Mouse (Mus musculus) erythroblast, embryonic 14.5 days (primary cell): ENCODE measurements around the gene Gm17655. TPM values are rescaled to one million over a fixed set of nuclear protein-coding genes. Genes with fewer than 3 reads are reported as not detected.

ENCODE experiments used
- H3K27me3 ChIP-seq: 2 replicates; pipeline ENCODE4 v1.6.1; 2012; ENCODE audit warnings: inconsistent platforms; ENCODE audit not compliant: control insufficient read depth
- H3K36me3 ChIP-seq: 2 replicates; pipeline ENCODE4 v1.6.1; 2012; ENCODE audit warnings: mild to moderate bottlenecking, inconsistent platforms; ENCODE audit not compliant: control insufficient read depth
- H3K4me1 ChIP-seq: 2 replicates; pipeline ENCODE4 v1.6.1; 2012; ENCODE audit warnings: inconsistent platforms; ENCODE audit not compliant: control insufficient read depth
- H3K4me3 ChIP-seq: replicated peaks from 2 replicates; pipeline ENCODE3; 2012; ENCODE audit warnings: moderate library complexity, mild to moderate bottlenecking, inconsistent platforms
- H3K9me3 ChIP-seq: 2 replicates; pipeline ENCODE4 v1.6.1; 2012; ENCODE audit warnings: low read length, inconsistent platforms, mixed read lengths; ENCODE audit not compliant: control insufficient read depth
- GATA1 ChIP-seq: IDR thresholded peaks from 2 replicates; pipeline ENCODE4 v1.6.1; 2012; ENCODE audit warnings: low read length, inconsistent platforms, mixed read lengths
- TAL1 ChIP-seq: IDR thresholded peaks from 3 replicates; pipeline ENCODE4 v1.6.1; 2012; ENCODE audit warnings: low read length, inconsistent platforms, mixed read lengths
- polyA plus RNA-seq: library from polyadenylated mRNA; stranded (reverse); fragments of >175 nt; gene quantifications from 2 replicates; pipeline ENCODE4 v1.2.3, GENCODE M21; 2012

Gm17655 gene
- polyA plus RNA-seq, 1 experiment: not detected

DNA sequence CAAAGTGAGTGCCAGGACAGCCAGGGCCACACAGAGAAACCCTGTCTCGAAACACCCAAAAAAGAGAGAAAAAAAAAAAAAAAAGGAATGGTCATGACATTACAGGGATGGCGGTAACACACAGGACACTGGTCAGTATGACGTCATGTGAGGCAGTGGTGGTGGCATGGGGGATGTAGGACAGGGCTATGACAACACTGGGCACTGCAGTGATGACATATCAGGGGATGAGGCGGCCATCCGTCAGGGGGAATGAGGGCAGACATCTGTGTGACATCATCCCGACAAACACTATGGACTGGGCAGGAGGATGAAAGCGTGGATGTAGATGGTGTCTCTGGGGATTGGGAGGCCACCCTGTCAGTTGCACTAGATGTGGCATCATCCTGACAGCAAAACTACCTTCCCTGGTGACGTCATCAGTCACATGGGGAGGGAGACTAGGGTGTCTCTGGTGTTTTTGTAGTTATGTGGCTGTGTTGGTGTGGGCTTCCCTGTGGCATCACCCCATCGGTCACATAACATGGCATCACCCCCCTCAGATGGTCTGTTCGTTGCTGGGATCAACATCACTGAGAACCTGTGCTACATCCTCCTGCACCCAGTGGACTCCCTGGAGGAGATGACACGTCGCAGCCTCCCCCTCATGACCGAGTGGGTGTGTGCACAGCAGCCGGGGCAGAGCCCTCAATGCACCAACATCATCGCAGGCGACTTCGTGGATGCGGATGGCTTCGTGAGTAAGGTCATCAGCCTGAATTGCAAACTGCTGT is 30.7 kb upstream of the Gm17655 start:
- H3K27me3 ChIP-seq: peaks cover 29% of the 10 kb centered on the region
- H3K4me1 ChIP-seq: peaks cover 50% of the 10 kb centered on the region
- peaks cover 13% of the 10 kb centered on the region for H3K9me3 ChIP-seq
- TF ChIP-seq GATA1 (no peak), TAL1 (no peak)
- H3K4me3 ChIP-seq: no peak overlapping the region
- peaks cover 47% of the 10 kb centered on the region for H3K36me3 ChIP-seq

DNA sequence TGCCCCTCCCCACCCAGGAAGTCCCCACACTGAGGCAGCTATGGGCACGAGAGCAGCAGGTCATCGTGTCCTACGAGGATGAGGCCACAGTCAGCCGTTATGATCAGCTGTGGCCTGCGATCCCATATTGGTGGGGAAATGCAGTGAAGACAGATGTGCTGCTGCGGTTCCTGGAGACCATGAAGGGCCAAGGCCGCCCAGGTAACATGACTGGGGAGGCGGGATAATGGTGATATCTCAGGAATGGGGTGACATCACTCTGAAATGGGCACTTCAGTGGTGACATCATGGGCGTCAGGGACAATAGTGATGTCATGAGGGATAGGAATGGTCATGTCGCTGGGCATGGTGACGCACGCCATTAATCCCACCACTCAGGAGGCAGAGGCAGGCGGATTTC is 30.1 kb upstream of the Gm17655 start:
- Histone ChIP-seq H3K36me3 (peaks cover 47% of the 10 kb centered on the region), H3K9me3 (peaks cover 13% of the 10 kb centered on the region), H3K4me3 (no peak overlapping the region), H3K4me1 (peaks cover 45% of the 10 kb centered on the region), H3K27me3 (peaks cover 29% of the 10 kb centered on the region)
- TF ChIP-seq TAL1: no peak
- TF ChIP-seq GATA1: no peak

DNA sequence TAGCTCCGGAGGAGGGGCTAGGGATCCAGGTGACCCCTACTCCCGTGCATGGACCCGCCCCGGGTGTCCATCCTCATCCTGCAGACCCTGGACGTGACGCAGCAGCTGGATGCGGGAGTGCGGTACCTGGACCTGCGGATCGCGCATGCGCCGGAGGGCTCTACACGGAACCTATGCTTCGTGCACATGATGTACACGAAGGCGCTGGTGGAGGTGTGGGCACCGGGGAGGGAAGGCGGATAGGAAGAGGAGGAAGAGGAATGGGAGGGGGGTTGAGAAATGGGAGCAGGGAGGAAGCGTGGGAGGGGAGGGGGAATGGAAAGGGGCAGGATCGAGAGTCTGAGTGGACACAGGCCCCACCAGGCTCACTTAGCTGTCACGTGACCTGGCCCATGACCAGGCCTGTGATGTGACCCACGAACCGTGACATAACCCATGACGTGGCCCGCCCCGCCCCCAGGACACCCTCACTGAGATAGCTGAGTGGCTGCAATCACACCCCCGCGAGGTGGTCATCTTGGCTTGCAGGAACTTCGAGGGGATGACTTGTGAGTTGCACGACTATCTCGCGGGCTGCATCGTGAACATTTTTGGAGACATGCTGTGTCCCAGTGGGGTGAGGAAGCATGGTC is 29.5 kb upstream of the Gm17655 start:
- Histone ChIP-seq H3K9me3 (peaks cover 13% of the 10 kb centered on the region), H3K4me1 (peaks cover 39% of the 10 kb centered on the region), H3K27me3 (peaks cover 29% of the 10 kb centered on the region), H3K36me3 (peaks cover 46% of the 10 kb centered on the region), H3K4me3 (peak overlapping the region; percentile 21)
- TF ChIP-seq TAL1 (no peak), GATA1 (no peak)

DNA sequence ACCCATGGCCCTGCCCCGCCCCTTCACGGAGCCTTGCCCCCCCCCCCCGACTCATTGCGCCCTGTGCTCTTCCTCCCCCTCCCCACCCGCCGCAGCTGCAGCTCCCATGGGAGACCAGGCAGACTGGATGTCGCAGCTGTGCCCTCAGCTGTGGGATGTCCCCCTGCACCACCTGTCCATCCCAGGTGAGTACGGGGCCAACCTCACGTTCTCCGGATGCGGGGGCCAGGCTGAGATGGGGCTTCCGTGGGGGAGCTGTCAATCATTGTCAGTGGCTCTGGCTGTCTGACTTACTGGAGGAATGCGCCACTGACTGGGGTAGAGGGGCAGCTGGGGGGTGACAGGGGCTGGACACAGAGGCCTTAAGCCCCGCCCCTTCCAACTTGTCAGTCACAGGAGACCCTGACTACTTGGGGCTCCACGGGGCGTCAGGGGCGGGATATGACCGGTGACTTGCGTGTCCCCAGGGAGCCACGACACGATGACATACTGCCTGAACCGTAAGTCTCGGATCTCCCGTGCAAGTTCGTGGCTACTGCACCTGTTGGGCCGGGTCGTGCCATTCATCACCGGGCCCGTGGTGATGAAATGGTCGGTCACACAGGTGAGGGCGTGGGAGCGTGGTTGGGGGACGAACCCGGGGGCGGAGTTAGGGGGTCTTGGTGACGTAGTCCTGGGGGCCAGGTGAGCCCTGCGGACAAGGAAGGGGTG is 28.8 kb upstream of the Gm17655 start:
- H3K4me3 ChIP-seq: peak overlapping the region; percentile 29
- peaks cover 13% of the 10 kb centered on the region for H3K9me3 ChIP-seq
- H3K36me3 ChIP-seq: peaks cover 38% of the 10 kb centered on the region
- no peak for TF ChIP-seq TAL1
- no peak for TF ChIP-seq GATA1
- peaks cover 31% of the 10 kb centered on the region for H3K4me1 ChIP-seq
- peaks cover 29% of the 10 kb centered on the region for H3K27me3 ChIP-seq

DNA sequence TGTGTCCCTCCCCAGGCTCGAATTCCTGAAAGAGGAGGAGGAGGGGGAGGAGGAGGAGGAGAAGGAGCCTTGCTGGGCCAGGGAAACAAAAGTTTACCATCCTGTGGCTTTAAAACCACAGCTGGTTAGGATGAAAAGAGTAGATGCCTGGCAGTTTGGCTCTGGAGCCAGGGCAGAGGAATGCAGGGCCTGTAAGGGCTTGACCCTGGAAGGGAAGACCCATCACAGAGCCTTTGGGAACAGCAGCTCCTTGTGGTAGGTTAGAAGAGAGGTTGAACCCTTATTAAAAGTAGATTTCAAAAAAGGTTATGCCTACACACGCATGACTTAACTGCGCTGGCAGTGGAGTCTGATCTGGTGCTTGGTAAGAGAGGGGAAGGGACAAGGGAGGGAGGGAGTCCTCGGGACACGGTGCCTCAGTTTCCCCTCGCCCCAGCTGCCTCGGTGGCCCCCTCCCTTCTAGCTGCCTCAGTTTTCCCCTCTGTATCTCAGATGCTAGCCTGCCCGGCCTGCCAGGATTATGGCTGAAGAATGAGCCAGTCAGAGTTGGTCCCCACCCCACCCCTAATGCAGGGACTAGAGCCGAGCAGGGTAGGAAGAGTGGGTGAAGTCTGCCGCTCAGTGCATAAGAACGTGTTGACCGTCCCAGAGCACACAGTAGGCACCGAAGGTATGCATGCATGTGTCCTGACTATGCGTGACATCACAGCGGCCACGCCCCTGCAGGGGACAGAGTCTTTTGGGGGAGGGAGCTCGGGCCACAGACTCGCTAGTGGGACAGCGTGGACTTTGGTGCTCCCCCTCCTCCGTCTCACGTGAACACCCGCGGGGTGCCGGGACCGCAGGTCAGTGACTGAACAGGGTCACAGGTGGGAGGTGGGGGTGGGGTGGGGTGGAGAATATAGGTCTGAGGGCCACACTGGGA is 27.6 kb upstream of the Gm17655 start, which contains the start of gene Plcxd1:
Gene Plcxd1 (plus strand): TSS at position 314 of the 925 bp plus-strand sequence.
- Histone ChIP-seq H3K9me3 (peaks cover 10% of the 10 kb centered on the region), H3K4me1 (peaks cover 35% of the 10 kb centered on the region), H3K27me3 (peaks cover 29% of the 10 kb centered on the region), H3K36me3 (peaks cover 27% of the 10 kb centered on the region), H3K4me3 (no peak within 1 kb of the TSS)
- TF ChIP-seq GATA1 (no peak), TAL1 (no peak)

DNA sequence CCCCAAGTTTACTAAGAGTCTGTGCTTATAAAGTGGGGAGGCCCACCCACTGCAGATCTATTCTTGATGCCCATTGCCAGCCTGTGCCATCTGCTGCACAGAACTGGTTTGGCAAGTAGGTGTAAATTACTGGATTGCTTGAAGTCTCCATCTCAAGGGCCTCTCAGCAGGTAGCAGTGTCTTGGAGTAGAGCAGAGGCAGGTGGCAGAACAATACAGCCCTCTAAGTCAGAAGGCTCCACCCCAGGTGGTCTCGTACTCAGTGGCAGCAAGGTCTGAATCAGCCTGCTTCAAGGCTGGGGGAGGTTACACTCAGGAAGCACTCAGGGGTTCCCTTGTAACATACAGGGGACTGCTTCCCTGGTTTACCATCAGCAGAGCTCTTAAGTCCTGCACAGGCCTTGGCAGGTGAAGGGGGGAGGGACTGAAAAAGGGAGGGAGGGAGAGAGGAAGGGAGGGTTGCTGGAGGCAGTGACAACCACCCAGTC is 26.7 kb upstream of the Gm17655 start:
- H3K36me3 ChIP-seq: peaks cover 18% of the 10 kb centered on the region
- no peak overlapping the region for H3K4me3 ChIP-seq
- TF ChIP-seq TAL1 (no peak), GATA1 (no peak)
- peaks cover 41% of the 10 kb centered on the region for H3K4me1 ChIP-seq
- peaks cover under 1% of the 10 kb centered on the region; the same call in 1 of the 2 replicates for H3K9me3 ChIP-seq
- peaks cover 29% of the 10 kb centered on the region for H3K27me3 ChIP-seq

DNA sequence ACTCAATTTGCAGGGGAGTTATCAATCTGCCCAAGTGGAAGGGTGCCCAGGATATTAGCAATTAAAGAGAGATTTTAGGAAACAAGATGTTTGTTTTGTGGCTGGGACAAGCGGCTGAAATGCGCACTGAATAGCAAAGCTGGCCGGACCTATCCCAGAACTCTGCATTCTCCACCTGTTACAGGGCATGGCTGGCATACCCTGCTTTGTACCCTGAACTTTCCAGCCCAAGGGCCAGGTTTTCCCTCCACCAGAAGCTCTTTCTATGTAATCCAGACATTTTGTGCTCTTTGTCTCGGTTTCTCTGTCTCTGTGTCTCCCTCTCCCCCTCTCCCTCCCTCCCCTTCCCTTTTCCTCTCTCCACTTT is 22.5 kb upstream of the Gm17655 start:
- H3K9me3 ChIP-seq: no peaks in the 10 kb centered on the region
- H3K4me3 ChIP-seq: peak overlapping the region; percentile 67
- no peaks in the 10 kb centered on the region for H3K36me3 ChIP-seq
- peaks cover 19% of the 10 kb centered on the region for H3K4me1 ChIP-seq
- H3K27me3 ChIP-seq: peaks cover 7% of the 10 kb centered on the region
- TF ChIP-seq TAL1 (no peak), GATA1 (no peak)

DNA sequence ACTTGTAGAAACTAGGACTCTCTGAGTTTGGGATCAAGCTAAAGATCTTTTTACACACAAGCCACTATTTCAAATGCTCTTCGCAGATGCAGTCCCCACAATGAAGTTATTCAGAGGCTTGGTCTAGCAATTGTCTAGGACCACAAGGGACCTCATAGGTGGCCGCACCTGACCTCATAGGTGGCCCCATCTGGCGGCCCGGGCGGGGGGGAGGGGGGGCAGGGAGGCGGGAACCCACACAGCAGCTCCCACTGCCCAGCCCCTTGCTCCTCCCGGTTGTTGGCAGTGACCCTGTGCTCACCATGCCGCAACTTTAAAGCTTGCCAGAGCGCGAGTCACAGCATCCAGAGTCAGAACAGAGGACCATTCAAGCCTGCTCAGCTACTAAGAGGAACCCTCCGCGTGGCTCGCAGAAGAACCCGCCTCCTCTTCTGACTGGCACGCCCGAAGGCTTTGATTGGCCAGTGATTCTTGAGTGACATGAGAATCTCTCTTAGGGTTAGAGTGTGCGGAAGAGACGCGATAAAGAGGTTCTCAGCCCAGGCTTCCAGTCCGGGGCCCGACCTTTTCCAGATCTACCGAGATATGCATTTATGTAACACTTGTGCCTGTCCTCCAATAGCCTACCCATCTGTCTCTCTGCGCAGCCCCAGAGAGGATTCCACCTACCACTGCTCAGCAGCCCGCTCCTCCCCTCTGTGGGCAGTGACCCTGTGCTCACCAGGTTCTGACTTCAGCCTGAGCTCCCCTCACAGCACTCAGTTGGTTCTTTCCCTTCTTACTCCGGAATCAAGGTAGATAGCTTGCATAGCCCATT is 21.9 kb upstream of the Gm17655 start, which contains the start of gene Gm35315:
Gene Gm35315 (minus strand): TSS at position 391 of the 817 bp plus-strand sequence.
- Histone ChIP-seq H3K4me3 (peak within 1 kb of the TSS; percentile 67), H3K4me1 (peaks cover 19% of the 10 kb centered on the region), H3K9me3 (no peaks in the 10 kb centered on the region), H3K36me3 (no peaks in the 10 kb centered on the region), H3K27me3 (peaks cover 3% of the 10 kb centered on the region; the same call in 1 of the 2 replicates)
- TF ChIP-seq GATA1: 0 out of 2 replicates have a peak, but pooled peaks have one; percentile 19
- TF ChIP-seq TAL1: no peak
